Mouse (Mus musculus) G1E (cell line): ENCODE results near the gene Kidins220.

Source experiments
- CTCF ChIP-seq: IDR thresholded peaks from 2 replicates; pipeline ENCODE4 v1.5.1; 2012; ENCODE audit warnings: low read depth, low read length, inconsistent platforms, mixed read lengths
- GATA1 ChIP-seq: IDR thresholded peaks from 2 replicates; pipeline ENCODE4 v1.6.1; 2012; ENCODE audit warnings: borderline replicate concordance, low read length, inconsistent platforms, mixed read lengths
- GATA2 ChIP-seq: IDR thresholded peaks from 2 replicates; pipeline ENCODE4 v1.6.1; 2012; ENCODE audit warnings: low read depth, low read length, inconsistent platforms, borderline replicate concordance

GRCm38 (mm10) chr12:25095974-25096639, 121.4 kb downstream of the Kidins220 start:
- TF ChIP-seq CTCF (no peak), GATA1 (no peak), GATA2 (no peak)
